Mouse (Mus musculus): Measurements from ENCODE around the gene Pold1. TPM values are rescaled to one million over a fixed set of nuclear protein-coding genes. Genes with fewer than 3 reads are reported as not detected.
A peak's percentile ranks its signal among the peaks of the same experiment; 100 is the strongest.

Gene Pold1
- polyA plus RNA-seq, 1 experiment from 2014 or later: 101 TPM

DNA sequence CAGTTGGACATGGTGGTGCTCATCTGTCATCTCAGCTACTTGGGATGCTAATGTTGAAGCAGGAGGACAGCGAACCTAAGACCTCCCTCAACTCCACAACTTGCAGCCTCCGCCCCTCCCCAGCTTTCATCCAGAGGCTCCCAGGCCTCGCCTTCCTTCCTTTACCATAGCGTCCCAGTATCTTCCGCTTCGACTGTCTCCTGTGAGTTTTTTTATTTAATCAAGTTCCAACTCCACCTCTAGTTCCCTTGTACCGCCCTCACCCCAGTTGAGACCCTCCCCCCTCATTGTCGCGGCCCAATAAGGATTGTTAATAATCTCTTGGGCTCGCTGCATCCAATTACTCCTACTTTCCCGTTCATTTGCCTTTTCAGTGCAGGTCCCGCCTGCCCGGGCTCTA lies 41.3 kb upstream of the Pold1 start:
- ATAC-seq (ENCODE audit: low FRiP score, low read depth): no peak
- WGBS: 3% methylated on average over 13 of the region's 13 CpGs
- Histone ChIP-seq H3K27ac (no peak overlapping the region), H3K36me3 (no peaks in the 10 kb centered on the region), H3K9me3 (no peaks in the 10 kb centered on the region), H3K4me3 (peak overlapping the region; percentile 60), H3K4me2 (replicated peaks) (peak overlapping the region; percentile 97), H3K4me1 (peaks cover 53% of the 10 kb centered on the region), H3K27me3 (peaks cover 92% of the 10 kb centered on the region), H3K9ac (no peak overlapping the region)

- peaks cover 97% of the 10 kb centered on the region for H3K27me3 ChIP-seq
- no peaks in the 10 kb centered on the region for H3K9me3 ChIP-seq
- peak overlapping the region; percentile 97 for H3K4me2 ChIP-seq (replicated peaks)
- ATAC-seq (ENCODE audit: low FRiP score, low read depth): peak; percentile 62
- H3K27ac ChIP-seq: no peak overlapping the region
- peaks cover 53% of the 10 kb centered on the region for H3K4me1 ChIP-seq
- peak overlapping the region; percentile 60 for H3K4me3 ChIP-seq
- WGBS: 1% methylated on average over 21 of the region's 33 CpGs
- H3K36me3 ChIP-seq: no peaks in the 10 kb centered on the region
- H3K9ac ChIP-seq: peak overlapping the region; percentile 45; the same call in 1 of the 2 replicates
These were observed 40.5 kb upstream of the Pold1 start for GRCm38 (mm10) chr7:44589149-44589548.

- WGBS: 7% methylated on average over 12 of the region's 12 CpGs
- H3K4me3 ChIP-seq: peak overlapping the region; percentile 60
- peaks cover 49% of the 10 kb centered on the region for H3K4me1 ChIP-seq
- no peak overlapping the region for H3K27ac ChIP-seq
- ATAC-seq (ENCODE audit: low FRiP score, low read depth): no peak
- peak overlapping the region; percentile 97 for H3K4me2 ChIP-seq (replicated peaks)
- no peaks in the 10 kb centered on the region for H3K9me3 ChIP-seq
- H3K36me3 ChIP-seq: no peaks in the 10 kb centered on the region
- peaks cover 92% of the 10 kb centered on the region for H3K27me3 ChIP-seq
- peak overlapping the region; percentile 45 for H3K9ac ChIP-seq
These were observed 39.7 kb upstream of the Pold1 start for GRCm38 (mm10) chr7:44588338-44588737.

DNA sequence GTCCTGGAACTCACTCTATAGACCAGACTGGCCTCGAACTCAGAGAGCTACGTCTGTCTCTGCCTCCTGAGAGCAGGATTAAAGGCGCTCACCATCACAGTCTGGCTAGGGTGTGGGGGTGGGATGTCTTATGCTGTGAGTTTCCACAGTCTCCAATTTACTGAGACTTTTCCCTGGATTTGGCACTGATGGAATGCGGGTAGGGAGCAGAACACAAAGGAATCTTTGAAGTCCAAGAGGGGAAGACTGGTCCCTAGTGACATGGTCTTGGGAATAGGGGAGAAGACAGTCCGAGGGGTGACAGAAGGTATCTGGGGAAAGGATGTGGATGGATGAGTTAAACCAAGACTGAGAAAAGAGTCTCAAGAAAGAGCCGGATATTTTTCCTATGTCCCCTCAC lies 39.0 kb upstream of the Pold1 start:
- Histone ChIP-seq H3K27me3 (peaks cover 90% of the 10 kb centered on the region), H3K9me3 (no peaks in the 10 kb centered on the region), H3K4me2 (replicated peaks) (peak overlapping the region; percentile 97), H3K4me1 (peaks cover 45% of the 10 kb centered on the region), H3K4me3 (peak overlapping the region; percentile 28; the same call in 1 of the 2 replicates), H3K9ac (no peak overlapping the region), H3K36me3 (no peaks in the 10 kb centered on the region), H3K27ac (no peak overlapping the region)
- ATAC-seq (ENCODE audit: low FRiP score, low read depth): no peak
- 40% methylated on average over 6 of the region's 6 CpGs for WGBS

GRCm38 (mm10) chr7:44586930-44587329 lies 38.3 kb upstream of the Pold1 start:
- H3K9ac ChIP-seq: peak overlapping the region; percentile 25; the same call in 1 of the 2 replicates
- ATAC-seq (ENCODE audit: low FRiP score, low read depth): no peak

GRCm38 (mm10) chr7:44586518-44586917 lies 37.9 kb upstream of the Pold1 start:
- Histone ChIP-seq H3K4me3 (peak overlapping the region; percentile 28), H3K9me3 (no peaks in the 10 kb centered on the region), H3K27ac (no peak overlapping the region), H3K4me2 (replicated peaks) (peak overlapping the region; percentile 97), H3K4me1 (peaks cover 40% of the 10 kb centered on the region), H3K9ac (no peak overlapping the region), H3K27me3 (peaks cover 89% of the 10 kb centered on the region), H3K36me3 (no peaks in the 10 kb centered on the region)
- no peak for ATAC-seq (ENCODE audit: low FRiP score, low read depth)
- WGBS: 9% methylated on average over 19 of the region's 19 CpGs

More at GRCm38 (mm10) chr7:44586930-44587329, 38.3 kb upstream of the Pold1 start:
- 0% methylated on average over 18 of the region's 18 CpGs for WGBS
- H3K4me2 ChIP-seq (replicated peaks): peak overlapping the region; percentile 97
- no peaks in the 10 kb centered on the region for H3K36me3 ChIP-seq
- no peaks in the 10 kb centered on the region for H3K9me3 ChIP-seq
- no peak overlapping the region for H3K27ac ChIP-seq
- peaks cover 44% of the 10 kb centered on the region for H3K4me1 ChIP-seq
- H3K27me3 ChIP-seq: peaks cover 90% of the 10 kb centered on the region
- H3K4me3 ChIP-seq: peak overlapping the region; percentile 28

GRCm38 (mm10) chr7:44585606-44586005 lies 37.0 kb upstream of the Pold1 start:
- no peak overlapping the region for H3K4me3 ChIP-seq
- peaks cover 88% of the 10 kb centered on the region for H3K27me3 ChIP-seq
- no peak overlapping the region for H3K4me2 ChIP-seq (replicated peaks)
- no peak overlapping the region for H3K9ac ChIP-seq
- H3K27ac ChIP-seq: no peak overlapping the region
- 88% methylated on average over 6 of the region's 6 CpGs for WGBS
- no peaks in the 10 kb centered on the region for H3K36me3 ChIP-seq
- ATAC-seq (ENCODE audit: low FRiP score, low read depth): no peak
- H3K9me3 ChIP-seq: no peaks in the 10 kb centered on the region
- H3K4me1 ChIP-seq: peaks cover 32% of the 10 kb centered on the region

GRCm38 (mm10) chr7:44584921-44585320 lies 36.3 kb upstream of the Pold1 start:
- Histone ChIP-seq H3K27me3 (peaks cover 82% of the 10 kb centered on the region), H3K9ac (no peak overlapping the region), H3K27ac (no peak overlapping the region), H3K36me3 (no peaks in the 10 kb centered on the region), H3K4me1 (peaks cover 30% of the 10 kb centered on the region), H3K4me2 (replicated peaks) (no peak overlapping the region), H3K4me3 (no peak overlapping the region), H3K9me3 (no peaks in the 10 kb centered on the region)
- ATAC-seq (ENCODE audit: low FRiP score, low read depth): no peak
- WGBS: 88% methylated on average over 6 of the region's 6 CpGs

DNA sequence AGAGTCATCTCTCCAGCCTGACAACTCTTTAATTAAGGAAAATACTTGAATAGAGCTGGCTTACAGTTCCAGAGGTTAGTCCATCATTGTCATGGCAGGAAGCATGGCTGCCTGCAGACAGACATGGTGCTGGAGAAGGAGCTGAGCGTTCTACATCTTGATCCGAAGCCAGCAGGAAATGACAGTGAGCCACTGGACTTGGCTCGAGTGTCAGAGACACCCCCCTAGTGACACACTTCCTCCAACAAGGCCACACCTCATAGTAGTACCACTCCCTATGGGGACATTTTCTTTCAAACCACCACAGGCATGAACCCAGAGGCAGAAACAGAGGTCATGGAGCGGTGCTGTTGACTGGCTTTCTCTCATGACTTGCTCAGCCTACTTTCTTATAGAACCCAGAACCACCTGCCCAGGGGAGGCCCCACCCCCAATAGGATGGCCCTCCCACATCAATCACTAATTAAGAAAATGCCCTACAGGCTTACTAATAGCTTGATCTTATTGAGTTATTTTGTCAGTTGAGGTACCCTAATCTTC lies 35.7 kb upstream of the Pold1 start:
- Histone ChIP-seq H3K27me3 (peaks cover 76% of the 10 kb centered on the region), H3K9ac (no peak overlapping the region), H3K36me3 (no peaks in the 10 kb centered on the region), H3K4me3 (no peak overlapping the region), H3K9me3 (no peaks in the 10 kb centered on the region), H3K4me1 (peaks cover 24% of the 10 kb centered on the region), H3K4me2 (replicated peaks) (no peak overlapping the region), H3K27ac (no peak overlapping the region)
- whole genome bisulfite sequencing: 78% methylated on average over 4 of the region's 4 CpGs
- no peak for ATAC-seq (ENCODE audit: low FRiP score, low read depth)

GRCm38 (mm10) chr7:44583146-44583545 lies 34.5 kb upstream of the Pold1 start:
- no peak overlapping the region for H3K9ac ChIP-seq
- 85% methylated on average over 1 of the region's 1 CpGs for WGBS
- peaks cover 13% of the 10 kb centered on the region for H3K4me1 ChIP-seq
- peaks cover 65% of the 10 kb centered on the region for H3K27me3 ChIP-seq
- no peak for ATAC-seq (ENCODE audit: low FRiP score, low read depth)
- H3K9me3 ChIP-seq: 0 out of 2 replicates have a peak, but pooled peaks cover 4% of the 10 kb centered on the region
- no peak overlapping the region for H3K27ac ChIP-seq
- no peak overlapping the region for H3K4me3 ChIP-seq
- no peaks in the 10 kb centered on the region for H3K36me3 ChIP-seq
- H3K4me2 ChIP-seq (replicated peaks): no peak overlapping the region

DNA sequence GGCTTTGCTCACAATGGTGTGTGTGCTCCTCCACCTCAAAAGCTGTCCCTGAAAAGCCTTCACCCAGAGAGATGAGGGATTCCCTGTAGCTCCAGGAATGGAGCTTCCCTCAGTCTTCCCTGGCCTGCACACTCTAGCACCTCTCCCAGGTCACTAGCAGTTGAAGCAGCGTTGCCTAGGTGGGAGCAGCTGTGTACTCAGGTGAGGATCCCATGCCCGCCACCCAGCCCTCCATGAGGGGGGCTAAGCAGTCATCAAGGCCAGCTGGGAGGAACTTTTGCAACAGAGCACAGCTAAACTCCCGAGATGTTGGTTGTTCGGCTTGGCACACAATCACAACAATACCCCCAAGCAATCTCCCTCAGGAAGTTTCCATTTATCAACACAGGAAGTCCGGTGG lies 34.1 kb upstream of the Pold1 start:
- Histone ChIP-seq H3K9me3 (0 out of 2 replicates have a peak, but pooled peaks cover 4% of the 10 kb centered on the region), H3K36me3 (no peaks in the 10 kb centered on the region), H3K4me3 (no peak overlapping the region), H3K4me2 (replicated peaks) (no peak overlapping the region), H3K9ac (no peak overlapping the region), H3K27me3 (peaks cover 60% of the 10 kb centered on the region), H3K27ac (no peak overlapping the region), H3K4me1 (peaks cover 9% of the 10 kb centered on the region)
- 76% methylated on average over 5 of the region's 5 CpGs for WGBS
- no peak for ATAC-seq (ENCODE audit: low FRiP score, low read depth)

- Histone ChIP-seq H3K4me3 (no peak overlapping the region), H3K9me3 (0 out of 2 replicates have a peak, but pooled peaks cover 4% of the 10 kb centered on the region), H3K36me3 (no peaks in the 10 kb centered on the region), H3K4me1 (no peaks in the 10 kb centered on the region), H3K27ac (no peak overlapping the region), H3K27me3 (peaks cover 49% of the 10 kb centered on the region), H3K4me2 (replicated peaks) (no peak overlapping the region), H3K9ac (no peak overlapping the region)
- ATAC-seq (ENCODE audit: low FRiP score, low read depth): no peak
- WGBS: 82% methylated on average over 6 of the region's 6 CpGs
These were observed 33.0 kb upstream of the Pold1 start for GRCm38 (mm10) chr7:44581637-44582036.

DNA sequence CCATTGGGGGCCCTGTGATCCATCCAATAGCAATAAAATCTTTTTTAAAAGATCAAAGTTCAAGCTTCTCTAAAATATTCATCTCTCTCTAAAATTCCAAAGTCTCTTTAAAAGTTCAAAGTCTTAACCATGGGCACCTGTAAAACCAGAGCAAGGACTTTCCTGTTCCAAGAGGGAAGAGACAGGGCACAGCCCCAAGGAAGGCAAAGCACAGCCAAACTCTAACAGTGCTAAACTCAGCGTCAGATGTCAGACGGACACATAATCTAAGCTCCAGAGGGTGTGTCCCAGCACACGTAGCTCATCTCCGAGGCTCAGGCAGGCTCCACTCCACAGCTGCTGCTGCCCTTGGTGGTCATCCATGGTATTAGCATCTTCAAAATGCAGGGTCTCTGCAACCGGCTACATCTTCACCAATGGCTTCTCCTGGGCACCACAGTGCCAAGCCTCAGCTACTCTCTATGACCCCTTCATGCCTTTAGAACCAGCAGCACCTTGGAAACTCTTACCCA lies 27.7 kb upstream of the Pold1 start:
- Histone ChIP-seq H3K27ac (no peak overlapping the region), H3K4me1 (no peaks in the 10 kb centered on the region), H3K4me3 (no peak overlapping the region), H3K4me2 (replicated peaks) (no peak overlapping the region), H3K9ac (no peak overlapping the region), H3K9me3 (0 out of 2 replicates have a peak, but pooled peaks cover 4% of the 10 kb centered on the region), H3K27me3 (peaks cover 10% of the 10 kb centered on the region; the same call in 1 of the 2 replicates), H3K36me3 (no peaks in the 10 kb centered on the region)
- ATAC-seq (ENCODE audit: low FRiP score, low read depth): no peak
- WGBS: 61% methylated on average over 5 of the region's 5 CpGs
